Comparison of ENCODE assay signal across 10 mouse cellular contexts in genomic region chr10:5841369-5841768, GRCm38 (mm10). TPM values are rescaled to one million over a fixed set of nuclear protein-coding genes. Genes with fewer than 3 reads are reported as not detected.
DNase-seq lines count a peak whose midpoint lies in the region; ATAC-seq and TF ChIP-seq lines count a peak whose summit lies in the region.
"Had no signal": no experiment of that assay in that cellular context is flagged by ENCODE, and none has a peak within 500 bp of the region (broad histone marks: within the 10 kb centered on the region; RNA-seq: fewer than 3 reads in every experiment).

No protein-coding gene starts in this region.

- 73% methylated on average over 4 of the region's 4 CpGs for WGBS in lung, adult 2 months

- no peaks in the 10 kb centered on the region for H3K4me1 ChIP-seq in lung, adult 2 months (ENCODE audit: control insufficient read depth, insufficient read depth, low read length)
- H3K4me1 ChIP-seq: limb, embryonic 15.5 days; stomach, embryonic 15.5 days had no signal

- TF ChIP-seq POLR2A in lung, adult 2 months (IDR thresholded peaks at IDR 0.05; ENCODE audit: borderline replicate concordance, extremely low read depth, low read depth, low read length) = no peak

- peak; percentile 14 for DNase-seq in gastrocnemius, adult 18-20 months (ENCODE audit: low spot score)
- no peak for DNase-seq in gastrocnemius, adult 8-10 months (ENCODE audit: low spot score in 2 of 2)
- peak; percentile 41 for DNase-seq in ovary, postnatal 14 days (ENCODE audit: low spot score)
- DNase-seq in ovary, adult 18-20 months (ENCODE audit: low spot score) = no peak
- peak; percentile 71 for DNase-seq in adrenal gland, postnatal 10 days
- DNase-seq in lung, adult 2 months = peak; percentile 25
- DNase-seq in spleen, postnatal 4 days (ENCODE audit: low spot score in 2 of 2) = peak; percentile 38 to 75

- no peak overlapping the region for H3K4me3 ChIP-seq in lung, adult 2 months (replicated peaks; ENCODE audit: extremely low read depth, low read depth, low read length)
- H3K4me3 ChIP-seq: limb, embryonic 15.5 days; stomach, embryonic 15.5 days had no signal

- peak; percentile 80 for ATAC-seq in granulocyte monocyte progenitor cell, adult 5-6 weeks (replicated peaks; ENCODE audit: poor library complexity, severe bottlenecking)

- 0 out of 2 replicates have a peak, but pooled peaks have one; percentile 33 for TF ChIP-seq CTCF in lung, adult 2 months (IDR thresholded peaks at IDR 0.05; ENCODE audit: insufficient read depth, low read length)

RNA-seq across cellular contexts. Expression of gene Mtrf1l, which starts 17.7 kb away (rescaled TPM):
- 1 to 10 TPM; 3.8 TPM for total RNA-seq in gastrocnemius, adult 18-20 months (2021)
- 1 to 10 TPM; 3.6 to 4.7 (median 4.5) TPM for total RNA-seq in gastrocnemius, adult 8-10 months (2022)
- 10 to 100 TPM in 1 of 2 experiments, 1 to 10 TPM in 1; 8.9 to 12.6 TPM for total RNA-seq in adrenal gland, postnatal 10 days (2021)
- total RNA-seq in granulocyte monocyte progenitor cell, adult 5-6 weeks (2014; fragmentation: Nextera tagmentation) = 8.7 and 18.6 TPM in 2 replicates
- 33.5 and 34.2 TPM in 2 replicates for total RNA-seq in granulocyte monocyte progenitor cell, adult 5-6 weeks (2017)
- 2.4 TPM in 2 replicates for polyA plus RNA-seq in lung, adult 2 months (2012; rRNA removed)

RNA-seq across cellular contexts. Expression of gene Fbxo5, which starts 36.0 kb away (rescaled TPM):
- total RNA-seq in gastrocnemius, adult 18-20 months (2021) = under 1 TPM; 0.21 to 0.40 TPM
- under 1 TPM; 0.17 to 0.85 (median 0.34) TPM for total RNA-seq in gastrocnemius, adult 8-10 months (2022)
- total RNA-seq in adrenal gland, postnatal 10 days (2021) = 10 to 100 TPM in 1 of 2 experiments, 1 to 10 TPM in 1; 9.7 to 14.8 TPM
- total RNA-seq in granulocyte monocyte progenitor cell, adult 5-6 weeks (2014; fragmentation: Nextera tagmentation) = 29.8 and 59.8 TPM in 2 replicates
- total RNA-seq in granulocyte monocyte progenitor cell, adult 5-6 weeks (2017) = 49.0 and 57.4 TPM in 2 replicates
- 0.98 and 1.1 TPM in 2 replicates for polyA plus RNA-seq in lung, adult 2 months (2012; rRNA removed)

Comparison
In these comparisons a context has a peak if more than half of its experiments do, and no peak if none do; other contexts are left out.
1. DNase-seq: peak in gastrocnemius, adult 18-20 months (single experiment), ovary, postnatal 14 days (single experiment), adrenal gland, postnatal 10 days (single experiment), lung, adult 2 months (single experiment) and spleen, postnatal 4 days (2 of 2); none in gastrocnemius, adult 8-10 months (0 of 2) and ovary, adult 18-20 months (single experiment).
2. RNA of gene Fbxo5, which starts 36.0 kb away (total RNA-seq): 29.8 to 59.8 TPM in granulocyte monocyte progenitor cell, adult 5-6 weeks and 9.7 to 14.8 TPM in adrenal gland, postnatal 10 days; 0.21 to 0.40 TPM in gastrocnemius, adult 18-20 months and 0.17 to 0.85 TPM in gastrocnemius, adult 8-10 months; every median in the first group is over 4 times any median in the second.